ENCODE assay signal across 22 mouse cellular contexts in the genomic region with DNA sequence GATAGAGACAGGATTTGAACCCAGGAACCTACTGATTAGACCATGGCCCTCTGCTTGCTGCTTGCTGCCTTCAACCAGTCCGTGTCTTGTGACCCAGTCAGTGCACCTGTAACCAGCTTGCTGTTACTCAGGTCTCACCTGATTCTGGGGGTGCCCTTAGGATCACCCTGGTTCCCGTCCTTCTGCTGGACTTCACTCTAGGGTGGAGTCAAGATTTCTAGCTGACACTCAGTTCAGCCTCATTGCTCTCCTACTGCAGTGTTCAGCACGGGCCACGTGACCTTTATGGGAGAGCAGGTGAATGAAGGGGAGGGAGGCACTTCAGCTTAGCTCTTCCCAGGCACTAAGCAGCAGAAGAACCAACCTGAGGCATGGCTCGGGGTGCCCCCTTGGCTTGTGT. TPM values are rescaled to one million over a fixed set of nuclear protein-coding genes. Genes with fewer than 3 reads are reported as not detected.
DNase-seq lines count a peak whose midpoint lies in the region; ATAC-seq and TF ChIP-seq lines count a peak whose summit lies in the region.
"Had no signal": no experiment of that assay in that cellular context is flagged by ENCODE, and none has a peak within 500 bp of the region (broad histone marks: within the 10 kb centered on the region; RNA-seq: fewer than 3 reads in every experiment).

No protein-coding gene starts in this region.

- H3K27me3 ChIP-seq in intestine, embryonic 16.5 days (replicated peaks; ENCODE audit: control insufficient read depth, insufficient read depth, low read length), result no peaks in the 10 kb centered on the region
- no peaks in the 10 kb centered on the region for H3K27me3 ChIP-seq in kidney, adult 2 months (replicated peaks; ENCODE audit: control insufficient read depth, insufficient read depth, low read length)
- H3K27me3 ChIP-seq in kidney, postnatal 0 days (ENCODE audit: insufficient read depth, low read length), result no peaks in the 10 kb centered on the region
- no peaks in the 10 kb centered on the region for H3K27me3 ChIP-seq in liver, embryonic 11.5 days (replicated peaks; ENCODE audit: control insufficient read depth, insufficient read depth, low read length)
- H3K27me3 ChIP-seq: embryonic facial prominence, embryonic 15.5 days had no signal

- no peak overlapping the region for H3K4me3 ChIP-seq in intestine, embryonic 16.5 days (ENCODE audit: low read length)
- no peak overlapping the region for H3K4me3 ChIP-seq in kidney, adult 2 months (ENCODE audit: insufficient read depth, low read depth, low read length)
- no peak overlapping the region for H3K4me3 ChIP-seq in kidney, postnatal 0 days (replicated peaks; ENCODE audit: low read depth, low read length)
- no peak overlapping the region for H3K4me3 ChIP-seq in liver, embryonic 11.5 days (ENCODE audit: low read depth, low read length)
- H3K4me3 ChIP-seq: embryonic facial prominence, embryonic 15.5 days; erythroblast, embryonic 14.5 days; forebrain, embryonic 10.5 days; heart, embryonic 13.5 days; hindbrain, embryonic 13.5 days had no signal

- no peak for TF ChIP-seq CTCF in kidney, adult 2 months (conservative IDR thresholded peaks at IDR 0.05; ENCODE audit: insufficient read depth, insufficient read length, low read depth, low read length)
- no peak for TF ChIP-seq CTCF in kidney, postnatal 0 days (IDR thresholded peaks at IDR 0.05; ENCODE audit: low read depth)

- H3K36me3 ChIP-seq in intestine, embryonic 16.5 days (ENCODE audit: control insufficient read depth, insufficient read depth, low read length), result no peaks in the 10 kb centered on the region
- H3K36me3 ChIP-seq in kidney, adult 2 months (ENCODE audit: control insufficient read depth, insufficient read depth, low read length), result no peaks in the 10 kb centered on the region
- H3K36me3 ChIP-seq in kidney, postnatal 0 days (ENCODE audit: insufficient read depth, low read length), result no peaks in the 10 kb centered on the region
- H3K36me3 ChIP-seq in liver, embryonic 11.5 days (ENCODE audit: control insufficient read depth, insufficient read depth, low read length), result no peaks in the 10 kb centered on the region
- H3K36me3 ChIP-seq: embryonic facial prominence, embryonic 15.5 days; forebrain, embryonic 10.5 days; heart, embryonic 13.5 days; hindbrain, embryonic 13.5 days had no signal

- TF ChIP-seq POLR2A in kidney, adult 2 months (IDR thresholded peaks at IDR 0.05; ENCODE audit: low read depth, low read length), result no peak

- no peak overlapping the region for H3K4me2 ChIP-seq in intestine, embryonic 16.5 days (ENCODE audit: low read depth, low read length)
- no peak overlapping the region for H3K4me2 ChIP-seq in kidney, postnatal 0 days (ENCODE audit: low read length)
- no peak overlapping the region for H3K4me2 ChIP-seq in liver, embryonic 11.5 days
- H3K4me2 ChIP-seq: embryonic facial prominence, embryonic 15.5 days; heart, embryonic 13.5 days; hindbrain, embryonic 13.5 days had no signal

- no peaks in the 10 kb centered on the region for H3K9me3 ChIP-seq in intestine, embryonic 16.5 days (ENCODE audit: control insufficient read depth, low read length)
- no peaks in the 10 kb centered on the region for H3K9me3 ChIP-seq in kidney, postnatal 0 days (replicated peaks; ENCODE audit: low read length)
- H3K9me3 ChIP-seq in liver, embryonic 11.5 days (ENCODE audit: control insufficient read depth, low read length), result no peaks in the 10 kb centered on the region
- H3K9me3 ChIP-seq: embryonic facial prominence, embryonic 15.5 days; forebrain, embryonic 10.5 days; heart, embryonic 13.5 days had no signal

- DNase-seq in kidney, adult 2 months, result peak; percentile 67
- peak; percentile 7 for DNase-seq in kidney, postnatal 0 days (ENCODE audit: low spot score)
- peak; percentile 56 to 57 for DNase-seq in kidney, postnatal 36 days
- DNase-seq in urinary bladder, adult 2 months (ENCODE audit: low spot score), result no peak
- DNase-seq in liver, embryonic 11.5 days (ENCODE audit: low spot score), result no peak
- DNase-seq in cerebellum, adult 11 months, result no peak
- DNase-seq: adrenal gland, adult 2 months; adrenal gland, postnatal 25 days; cerebellum, adult 2 months; cerebellum, postnatal 10 days; embryo, embryonic 11 days; gastrocnemius, postnatal 36 days; heart, adult 11 months; heart, postnatal 36 days had no signal

- no peak overlapping the region for H3K27ac ChIP-seq in intestine, embryonic 16.5 days (ENCODE audit: low read length)
- H3K27ac ChIP-seq in kidney, adult 2 months (ENCODE audit: insufficient read depth, low read depth, low read length), result no peak overlapping the region
- no peak overlapping the region for H3K27ac ChIP-seq in kidney, postnatal 0 days
- H3K27ac ChIP-seq in liver, embryonic 11.5 days (ENCODE audit: low read depth, low read length), result no peak overlapping the region
- H3K27ac ChIP-seq: embryonic facial prominence, embryonic 15.5 days; forebrain, embryonic 10.5 days; heart, embryonic 13.5 days; hindbrain, embryonic 13.5 days had no signal

- H3K4me1 ChIP-seq in intestine, embryonic 16.5 days (ENCODE audit: control insufficient read depth, insufficient read depth, low read length), result no peaks in the 10 kb centered on the region
- H3K4me1 ChIP-seq in kidney, adult 2 months (ENCODE audit: control insufficient read depth, insufficient read depth, low read length), result no peaks in the 10 kb centered on the region
- no peaks in the 10 kb centered on the region for H3K4me1 ChIP-seq in kidney, postnatal 0 days (replicated peaks; ENCODE audit: insufficient read depth, low read length)
- no peaks in the 10 kb centered on the region for H3K4me1 ChIP-seq in liver, embryonic 11.5 days (replicated peaks; ENCODE audit: control insufficient read depth, insufficient read depth, low read length)
- H3K4me1 ChIP-seq: embryonic facial prominence, embryonic 15.5 days; heart, embryonic 13.5 days had no signal

- ATAC-seq in intestine, embryonic 16.5 days, result peak; percentile 92
- ATAC-seq in kidney, postnatal 0 days (replicated peaks; ENCODE audit: low FRiP score, low read depth), result peak; percentile 69
- ATAC-seq in liver, embryonic 11.5 days (replicated peaks; ENCODE audit: low FRiP score), result no peak
- ATAC-seq: forebrain, embryonic 14.5 days had no signal

- WGBS in intestine, embryonic 16.5 days, result 58% methylated on average over 5 of the region's 5 CpGs
- WGBS in kidney, adult 2 months, result 30% methylated on average over 5 of the region's 5 CpGs
- WGBS in kidney, postnatal 0 days, result 44% methylated on average over 5 of the region's 5 CpGs
- 52% methylated on average over 5 of the region's 5 CpGs for WGBS in liver, embryonic 11.5 days

- no peak overlapping the region for H3K9ac ChIP-seq in intestine, embryonic 16.5 days (ENCODE audit: low read depth, low read length)
- no peak overlapping the region for H3K9ac ChIP-seq in kidney, postnatal 0 days (ENCODE audit: low read depth, low read length)
- no peak overlapping the region for H3K9ac ChIP-seq in liver, embryonic 11.5 days (ENCODE audit: low read depth, low read length)
- H3K9ac ChIP-seq: embryonic facial prominence, embryonic 15.5 days; heart, embryonic 13.5 days; hindbrain, embryonic 13.5 days had no signal

RNA-seq across cellular contexts. Expression of gene Vwa5b1, which starts 7.4 kb away (rescaled TPM):
- 0.11 and 0.23 TPM in 2 replicates for polyA plus RNA-seq in intestine, embryonic 16.5 days (2015; fragmentation: Nextera tagmentation; extraction: Ambion mirVana)
- polyA plus RNA-seq in kidney, adult 2 months (2012; rRNA removed), result 0.08 TPM in 1 of 2 replicates, not detected in the other
- polyA plus RNA-seq in kidney, postnatal 0 days (2015; fragmentation: Nextera tagmentation; extraction: Ambion mirVana), result 0.11 and 0.15 TPM in 2 replicates
- 0.01 TPM in 2 replicates for polyA plus RNA-seq in urinary bladder, adult 2 months (2012; rRNA removed)
- not detected in 2 replicates for polyA plus RNA-seq in liver, embryonic 11.5 days (2014; fragmentation: Nextera tagmentation; extraction: Ambion mirVana)
- polyA plus RNA-seq: adrenal gland, adult 2 months; erythroblast, embryonic 14.5 days; heart, embryonic 13.5 days; heart, postnatal 0 days had no signal

Comparison
In these comparisons a context has a peak if more than half of its experiments do, and no peak if none do; other contexts are left out.
1. DNase-seq: peak in kidney, adult 2 months (single experiment), kidney, postnatal 0 days (single experiment) and kidney, postnatal 36 days (2 of 2); none in urinary bladder, adult 2 months (single experiment), liver, embryonic 11.5 days (single experiment) and cerebellum, adult 11 months (single experiment).